Mouse (Mus musculus): Measurements from ENCODE around the gene Osbp.

The Osbp gene

GRCm38 (mm10) chr19:11989334-11989733 is 23.6 kb downstream of the Osbp start:
- no peak for DNase-seq

- no peak for DNase-seq
Measured at GRCm38 (mm10) chr19:11992034-11992433, 26.3 kb downstream of the Osbp start.

DNA sequence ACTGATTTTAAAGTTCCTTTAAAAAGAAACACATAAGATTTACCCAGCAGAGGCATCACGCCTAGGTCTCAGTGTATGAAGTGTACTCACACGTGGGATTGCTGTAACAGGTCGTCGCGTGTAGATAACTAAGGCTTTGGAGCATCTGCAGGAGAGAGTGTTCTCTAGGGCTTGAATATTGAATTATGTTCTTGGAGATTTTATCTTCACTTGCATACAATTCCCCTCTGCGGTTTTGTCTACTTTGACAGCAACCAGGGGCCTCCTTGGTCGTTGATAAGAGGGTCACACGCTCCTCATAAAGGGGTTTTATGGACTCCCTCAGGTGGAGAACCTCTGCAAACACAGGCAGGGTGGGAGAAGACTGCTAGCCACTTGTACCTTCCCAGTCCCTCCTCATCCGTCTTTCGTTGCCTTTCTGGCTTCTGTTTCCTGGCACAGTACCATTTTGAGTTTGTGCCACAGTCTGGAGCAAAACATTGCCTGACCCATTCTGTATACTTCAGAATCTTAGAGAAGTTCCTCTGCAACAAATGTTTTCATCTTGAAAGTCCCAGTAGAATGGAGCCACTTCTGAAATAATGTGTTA is 26.8 kb downstream of the Osbp start:
- DNase-seq, result no peak

- no peak for DNase-seq
Measured at GRCm38 (mm10) chr19:11994703-11995431, 29.1 kb downstream of the Osbp start.

DNA sequence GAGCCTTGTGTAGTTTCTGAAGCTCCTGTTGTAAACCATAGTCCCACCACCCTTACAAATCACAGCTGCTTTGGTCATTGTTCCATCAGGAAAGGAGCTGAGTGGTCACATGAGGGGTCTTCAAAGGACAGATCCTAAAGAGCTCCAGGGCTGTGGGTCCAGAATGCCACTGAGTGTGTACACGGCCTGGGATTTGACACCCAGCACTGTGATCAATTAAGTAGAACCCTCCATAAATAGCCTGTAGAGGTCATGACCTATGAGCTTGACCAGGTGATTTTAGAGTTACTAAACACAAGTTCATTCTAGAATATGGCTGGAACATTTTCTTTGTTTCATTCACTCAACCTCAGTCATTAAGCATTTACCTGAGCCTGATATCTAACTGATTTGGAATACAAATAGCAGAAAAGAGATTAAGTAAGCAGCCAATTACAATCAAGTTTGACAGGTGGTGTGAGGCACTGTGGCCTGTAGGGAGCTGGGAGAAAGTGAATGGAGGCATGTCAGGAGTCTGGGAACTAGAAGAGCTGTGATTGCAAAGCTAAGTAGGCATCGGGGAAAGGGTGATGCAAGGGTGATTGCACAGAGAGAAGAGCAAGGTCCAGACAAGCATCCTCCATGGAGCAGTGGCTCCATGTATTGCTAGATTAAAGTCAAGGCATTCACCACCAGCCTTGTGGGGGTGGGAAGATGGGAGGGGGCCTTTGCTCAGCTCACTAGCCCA is 30.1 kb downstream of the Osbp start:
- no peak for DNase-seq

GRCm38 (mm10) chr19:12001686-12002085 is 35.9 kb downstream of the Osbp start:
- no peak for DNase-seq

DNA sequence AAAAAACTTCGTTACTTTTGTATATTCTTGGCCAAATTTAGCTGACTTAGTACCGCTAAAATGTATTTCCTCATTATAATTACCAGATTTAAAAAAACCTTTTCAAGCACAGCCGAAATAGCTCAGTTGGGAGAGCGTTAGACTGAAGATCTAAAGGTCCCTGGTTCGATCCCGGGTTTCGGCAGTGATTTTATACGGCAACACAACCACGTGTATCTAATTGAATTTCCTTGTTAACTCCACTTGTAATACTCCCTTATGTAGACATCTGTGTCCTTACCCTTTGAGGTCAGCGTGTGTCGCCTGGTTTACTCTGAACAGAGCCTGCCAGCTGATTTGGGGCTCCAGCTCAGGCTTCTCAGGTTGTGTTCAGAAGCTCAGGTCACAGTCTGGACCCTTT is 36.4 kb downstream of the Osbp start:
- DNase-seq, result peak; percentile 66

DNA sequence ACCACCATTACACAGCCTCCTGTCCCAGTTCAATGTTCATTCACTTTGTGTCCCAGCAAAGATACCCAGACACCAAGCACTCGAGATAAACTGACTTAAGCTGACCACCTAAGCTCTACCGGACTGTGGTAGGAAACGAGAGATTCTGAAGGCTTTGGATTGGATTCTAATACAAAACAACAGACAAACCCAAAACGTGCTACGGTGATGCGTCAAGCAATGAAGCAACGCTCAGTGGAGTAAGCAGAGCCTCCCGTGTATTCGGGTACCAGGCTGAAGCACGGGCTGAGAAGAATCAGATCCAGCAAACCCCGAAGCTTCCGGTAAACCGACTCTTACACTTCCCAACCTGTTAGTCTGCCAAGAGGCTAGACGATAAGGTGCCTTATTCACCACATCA is 37.0 kb downstream of the Osbp start:
- DNase-seq, result no peak

- DNase-seq, result peak; percentile 39
Measured at GRCm38 (mm10) chr19:12003568-12003967, 37.8 kb downstream of the Osbp start.

GRCm38 (mm10) chr19:12004216-12005008 is 38.7 kb downstream of the Osbp start:
- DNase-seq, result no peak

GRCm38 (mm10) chr19:12005376-12006360 is 39.9 kb downstream of the Osbp start:
- DNase-seq, result peak; percentile 87

GRCm38 (mm10) chr19:12006361-12006947 is 40.7 kb downstream of the Osbp start:
- no peak for DNase-seq

DNA sequence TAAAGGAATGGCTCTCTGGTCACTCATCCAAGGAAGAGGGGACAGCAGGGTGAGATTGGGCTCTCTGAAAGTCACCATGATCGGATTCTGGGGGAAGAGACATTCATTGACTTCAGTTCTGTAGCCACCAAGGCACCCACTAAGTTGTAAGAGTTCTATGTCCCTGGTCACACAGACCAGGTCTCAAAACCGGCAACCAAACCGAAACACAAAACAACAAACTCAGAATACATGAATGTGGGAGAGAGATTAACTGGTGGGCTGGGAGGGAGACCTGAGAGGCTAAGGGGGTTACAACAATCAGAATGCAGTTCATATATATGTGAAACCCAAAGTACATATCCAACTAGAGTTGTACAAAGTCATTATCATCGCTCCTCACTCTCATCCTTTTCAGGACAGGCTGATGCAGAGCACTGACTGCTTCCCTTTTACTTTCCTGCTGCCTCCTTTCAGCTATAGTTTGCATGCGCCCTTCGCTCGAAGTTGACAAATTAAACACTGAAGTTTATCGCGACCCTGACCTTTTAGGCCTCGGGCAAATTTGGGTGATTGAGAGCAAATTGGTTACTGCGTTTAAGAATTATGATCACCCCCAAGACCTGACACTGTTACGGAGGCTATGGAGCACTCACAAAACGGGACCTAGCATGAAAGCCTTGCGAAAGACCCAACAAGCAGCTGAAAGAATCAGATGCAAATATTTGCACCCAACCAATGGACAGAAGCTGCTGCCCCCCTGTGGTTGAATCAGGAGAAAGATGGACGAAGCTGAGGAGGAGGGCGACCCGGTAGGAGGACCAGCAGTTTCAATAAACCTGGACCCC is 41.6 kb downstream of the Osbp start:
- peak; percentile 69 for DNase-seq

GRCm38 (mm10) chr19:12008410-12009380 is 43.0 kb downstream of the Osbp start:
- no peak for DNase-seq

DNA sequence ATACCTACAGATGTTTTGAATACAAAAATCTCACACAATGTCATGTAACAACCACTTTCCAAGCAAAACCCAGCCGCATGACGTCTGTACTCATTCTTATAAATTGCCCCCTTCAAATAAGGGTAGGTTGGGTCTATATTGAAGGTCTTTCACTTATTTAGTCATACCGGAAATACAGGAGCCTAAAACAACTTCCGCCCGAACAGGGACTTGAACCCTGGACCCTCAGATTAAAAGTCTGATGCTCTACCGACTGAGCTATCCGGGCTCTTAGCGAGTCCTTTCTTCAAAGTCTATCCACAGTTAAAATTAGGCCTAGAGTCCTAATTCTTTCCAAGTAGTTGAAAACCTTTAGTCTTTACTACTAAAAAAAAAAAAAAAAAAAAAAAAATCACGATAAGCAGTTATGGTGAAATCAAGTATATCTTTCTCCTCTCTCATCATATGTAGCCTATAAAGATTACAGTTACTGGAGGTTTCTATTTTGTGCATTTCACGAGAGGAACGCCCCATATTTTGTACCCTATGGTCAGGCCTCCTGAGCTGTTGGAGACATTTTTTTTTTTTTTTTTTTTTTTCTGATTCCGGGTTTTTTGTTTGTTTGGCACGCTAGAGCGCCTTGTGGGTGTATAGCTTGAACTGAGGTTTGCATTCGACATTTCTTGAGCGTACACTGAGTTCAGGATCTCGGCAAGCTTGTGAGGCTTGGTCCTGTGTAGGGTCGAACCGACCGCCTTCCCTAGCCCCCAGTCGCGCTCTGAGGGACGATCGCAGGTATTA is 44.0 kb downstream of the Osbp start:
- peak; percentile 77 for DNase-seq

DNA sequence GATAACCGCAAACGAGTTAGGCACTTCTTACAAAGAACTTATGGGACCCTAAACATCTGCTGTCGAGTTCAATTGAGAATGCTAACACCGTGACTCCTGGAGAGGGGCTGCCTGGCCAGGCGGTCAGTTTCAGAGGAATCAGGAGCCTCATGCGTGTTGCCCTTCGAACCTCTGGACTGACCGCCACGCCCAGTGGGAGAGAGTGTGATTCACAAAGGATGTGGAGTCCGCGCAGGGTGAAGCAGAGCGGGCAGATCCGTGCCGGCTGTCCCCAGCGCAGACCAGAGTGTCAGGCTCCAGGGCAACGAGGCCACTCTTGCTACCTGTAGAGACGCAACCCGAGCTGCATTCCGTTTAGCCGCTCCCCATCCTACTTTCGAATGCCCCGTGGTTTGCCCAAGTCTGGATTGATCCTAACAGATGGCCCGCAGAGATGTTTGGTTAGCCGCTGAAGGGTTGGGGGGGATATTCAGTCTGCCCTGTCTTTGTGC is 44.6 kb downstream of the Osbp start:
- DNase-seq, result peak; percentile 84

- peak; percentile 81 for DNase-seq
Measured at GRCm38 (mm10) chr19:12010916-12011559, 45.3 kb downstream of the Osbp start.

Data from kidney, postnatal 10 days (tissue).